Mouse (Mus musculus): ENCODE measurements at regions not wholly inside any gene's neighbourhood (a gene's known extent, or its start where the extent isn't known, plus 50 kb on each side); places are given as distances from the start of the nearest gene placed in this dataset.

- 28% methylated on average over 5 of the region's 5 CpGs for WGBS
- H3K27ac ChIP-seq (ENCODE audit: low read length): no peak overlapping the region
- TF ChIP-seq CTCF (IDR thresholded peaks at IDR 0.05) (no peak), EP300 (IDR thresholded peaks at IDR 0.05) (no peak)
- H3K4me3 ChIP-seq (ENCODE audit: low read depth, low read length): no peak overlapping the region
- no peak overlapping the region for H3K9ac ChIP-seq (replicated peaks; ENCODE audit: low read depth)
- H3K9me3 ChIP-seq (ENCODE audit: low read length): no peaks in the 10 kb centered on the region
- ATAC-seq: no peak
- no peaks in the 10 kb centered on the region for H3K36me3 ChIP-seq (ENCODE audit: insufficient read depth, low read length)
- no peaks in the 10 kb centered on the region for H3K27me3 ChIP-seq (replicated peaks; ENCODE audit: insufficient read depth, low read length)
- no peak for DNase-seq (ENCODE audit: low spot score)
- no peak overlapping the region for H3K4me2 ChIP-seq (replicated peaks; ENCODE audit: low read depth, low read length)
- no peaks in the 10 kb centered on the region for H3K4me1 ChIP-seq (ENCODE audit: insufficient read depth, low read depth, low read length)
Observed at GRCm38 (mm10) chr11:112959609-112960008, 177.6 kb downstream of the Sox9 start.

- Histone ChIP-seq H3K4me2 (replicated peaks; ENCODE audit: low read depth, low read length) (no peak overlapping the region), H3K4me3 (ENCODE audit: low read depth, low read length) (no peak overlapping the region)
Observed at GRCm38 (mm10) chr11:112973286-112973685, 191.3 kb downstream of the Sox9 start.

GRCm38 (mm10) chr11:112974893-112975292, 192.9 kb downstream of the Sox9 start:
- 85% methylated on average over 7 of the region's 7 CpGs for WGBS

More at GRCm38 (mm10) chr11:112973286-112973685, 191.3 kb downstream of the Sox9 start:
- Histone ChIP-seq H3K27me3 (replicated peaks; ENCODE audit: insufficient read depth, low read length) (no peaks in the 10 kb centered on the region), H3K4me1 (ENCODE audit: insufficient read depth, low read depth, low read length) (no peaks in the 10 kb centered on the region; the same call in 1 of the 2 replicates), H3K27ac (ENCODE audit: low read length) (no peak overlapping the region), H3K9me3 (ENCODE audit: low read length) (no peaks in the 10 kb centered on the region), H3K9ac (replicated peaks; ENCODE audit: low read depth) (no peak overlapping the region), H3K36me3 (ENCODE audit: insufficient read depth, low read length) (no peaks in the 10 kb centered on the region)
- ATAC-seq (no peak), DNase-seq (ENCODE audit: low spot score) (no peak)
- 55% methylated on average over 8 of the region's 8 CpGs for WGBS
- TF ChIP-seq CTCF (IDR thresholded peaks at IDR 0.05) (no peak), EP300 (IDR thresholded peaks at IDR 0.05) (no peak)

GRCm38 (mm10) chr11:112976914-112977785, 195.1 kb downstream of the Sox9 start:
- WGBS: 31% methylated on average over 12 of the region's 12 CpGs
- Histone ChIP-seq H3K9me3 (ENCODE audit: low read length) (no peaks in the 10 kb centered on the region), H3K36me3 (ENCODE audit: insufficient read depth, low read length) (no peaks in the 10 kb centered on the region), H3K27me3 (replicated peaks; ENCODE audit: insufficient read depth, low read length) (no peaks in the 10 kb centered on the region), H3K4me2 (replicated peaks; ENCODE audit: low read depth, low read length) (no peak overlapping the region), H3K9ac (replicated peaks; ENCODE audit: low read depth) (no peak overlapping the region), H3K4me3 (ENCODE audit: low read depth, low read length) (no peak overlapping the region), H3K4me1 (ENCODE audit: insufficient read depth, low read depth, low read length) (no peaks in the 10 kb centered on the region; the same call in none of the 2 replicates), H3K27ac (ENCODE audit: low read length) (no peak overlapping the region)
- ATAC-seq (no peak), DNase-seq (ENCODE audit: low spot score) (no peak)
- TF ChIP-seq EP300 (IDR thresholded peaks at IDR 0.05): no peak
- TF ChIP-seq CTCF (IDR thresholded peaks at IDR 0.05): no peak

More at GRCm38 (mm10) chr11:112974893-112975292, 192.9 kb downstream of the Sox9 start:
- no peak for ATAC-seq
- Histone ChIP-seq H3K27me3 (replicated peaks; ENCODE audit: insufficient read depth, low read length) (no peaks in the 10 kb centered on the region), H3K4me3 (ENCODE audit: low read depth, low read length) (no peak overlapping the region), H3K4me2 (replicated peaks; ENCODE audit: low read depth, low read length) (no peak overlapping the region), H3K9me3 (ENCODE audit: low read length) (no peaks in the 10 kb centered on the region), H3K9ac (replicated peaks; ENCODE audit: low read depth) (no peak overlapping the region), H3K4me1 (ENCODE audit: insufficient read depth, low read depth, low read length) (no peaks in the 10 kb centered on the region; the same call in none of the 2 replicates), H3K27ac (ENCODE audit: low read length) (no peak overlapping the region), H3K36me3 (ENCODE audit: insufficient read depth, low read length) (no peaks in the 10 kb centered on the region)
- no peak for DNase-seq (ENCODE audit: low spot score)
- TF ChIP-seq EP300 (IDR thresholded peaks at IDR 0.05) (no peak), CTCF (IDR thresholded peaks at IDR 0.05) (no peak)

- no peak overlapping the region for H3K27ac ChIP-seq (ENCODE audit: low read length)
- TF ChIP-seq CTCF (IDR thresholded peaks at IDR 0.05) (no peak), EP300 (IDR thresholded peaks at IDR 0.05) (no peak)
- 12% methylated on average over 6 of the region's 6 CpGs for WGBS
Observed at GRCm38 (mm10) chr11:112978884-112979283, 196.9 kb downstream of the Sox9 start.

GRCm38 (mm10) chr11:112979413-112979812, 197.4 kb downstream of the Sox9 start:
- no peak overlapping the region for H3K4me2 ChIP-seq (replicated peaks; ENCODE audit: low read depth, low read length)
- TF ChIP-seq CTCF (IDR thresholded peaks at IDR 0.05) (no peak), EP300 (IDR thresholded peaks at IDR 0.05) (no peak)
- ATAC-seq: no peak
- H3K4me3 ChIP-seq (ENCODE audit: low read depth, low read length): no peak overlapping the region
- WGBS: 53% methylated on average over 10 of the region's 10 CpGs
- H3K4me1 ChIP-seq (ENCODE audit: insufficient read depth, low read depth, low read length): no peaks in the 10 kb centered on the region; the same call in none of the 2 replicates
- no peaks in the 10 kb centered on the region for H3K27me3 ChIP-seq (replicated peaks; ENCODE audit: insufficient read depth, low read length)
- H3K27ac ChIP-seq (ENCODE audit: low read length): no peak overlapping the region
- DNase-seq (ENCODE audit: low spot score): no peak
- no peak overlapping the region for H3K9ac ChIP-seq (replicated peaks; ENCODE audit: low read depth)
- H3K36me3 ChIP-seq (ENCODE audit: insufficient read depth, low read length): no peaks in the 10 kb centered on the region
- H3K9me3 ChIP-seq (ENCODE audit: low read length): no peaks in the 10 kb centered on the region

More at GRCm38 (mm10) chr11:112978884-112979283, 196.9 kb downstream of the Sox9 start:
- DNase-seq (ENCODE audit: low spot score): peak; percentile 49
- Histone ChIP-seq H3K4me3 (ENCODE audit: low read depth, low read length) (no peak overlapping the region), H3K27me3 (replicated peaks; ENCODE audit: insufficient read depth, low read length) (no peaks in the 10 kb centered on the region), H3K4me1 (ENCODE audit: insufficient read depth, low read depth, low read length) (no peaks in the 10 kb centered on the region; the same call in none of the 2 replicates), H3K4me2 (replicated peaks; ENCODE audit: low read depth, low read length) (no peak overlapping the region), H3K9ac (replicated peaks; ENCODE audit: low read depth) (no peak overlapping the region), H3K9me3 (ENCODE audit: low read length) (no peaks in the 10 kb centered on the region), H3K36me3 (ENCODE audit: insufficient read depth, low read length) (no peaks in the 10 kb centered on the region)
- peak; percentile 51 for ATAC-seq

All from lung, postnatal 0 days (tissue).